Mouse (Mus musculus): ENCODE measurements around the gene Cdc42bpg. TPM values are rescaled to one million over a fixed set of nuclear protein-coding genes. Genes with fewer than 3 reads are reported as not detected.

Cdc42bpg gene
- total and polyA plus RNA-seq, 3 experiments = 2.6 to 4.5 TPM; not detected in 1

DNA sequence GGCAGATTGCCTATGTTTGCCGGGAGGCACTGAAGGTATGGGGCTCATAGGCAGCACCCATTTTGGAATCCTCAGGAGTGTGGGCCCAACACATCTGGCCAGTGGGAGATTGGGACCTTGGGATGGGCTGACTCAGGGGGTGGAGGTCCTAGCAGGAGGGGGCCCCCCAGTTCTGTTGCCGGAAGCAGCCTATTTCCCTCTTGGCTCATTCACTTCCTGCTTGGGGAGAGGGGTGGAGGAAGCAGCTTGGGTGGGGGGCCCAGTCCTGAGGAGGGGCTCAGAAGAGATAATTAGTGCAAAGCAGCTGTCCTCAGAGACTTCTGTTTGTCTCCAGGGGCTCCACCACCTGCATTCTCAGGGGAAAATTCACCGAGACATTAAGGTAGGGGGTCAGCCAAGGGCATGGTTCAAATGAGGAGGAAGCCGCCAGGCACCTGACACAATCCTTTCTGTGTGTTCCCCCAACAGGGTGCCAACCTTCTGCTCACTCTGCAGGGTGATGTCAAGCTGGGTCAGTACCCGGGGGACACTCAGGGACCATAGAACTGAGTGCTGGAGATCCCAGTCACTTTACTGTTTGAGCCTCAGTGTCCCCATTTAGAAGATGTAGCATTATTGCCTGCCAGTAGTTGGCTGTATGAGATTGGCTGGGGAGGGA is 36.1 kb downstream of the Cdc42bpg start:
- Histone ChIP-seq H3K27me3 (ENCODE audit: control insufficient read depth in 1 of 2, insufficient read depth in 2 of 2, low read length in 2 of 2) (no peaks in the 10 kb centered on the region), H3K9me3 (replicated peaks; ENCODE audit: insufficient read depth, low read length) (no peaks in the 10 kb centered on the region), H3K9ac (ENCODE audit: control insufficient read depth, low read depth, low read length, poor library complexity, severe bottlenecking) (no peak overlapping the region), H3K36me3 (ENCODE audit: control insufficient read depth in 1 of 2, insufficient read depth in 2 of 2, low read length in 2 of 2) (peaks cover 0 to 2% of the 10 kb centered on the region in 2 experiments; a peak in 2 of 4 replicates), H3K27ac (ENCODE audit: control insufficient read depth, low read depth, low read length) (no peak overlapping the region), H3K79me2 (ENCODE audit: control insufficient read depth, insufficient read depth, low read length, poor library complexity) (no peaks in the 10 kb centered on the region; the same call in 1 of the 2 replicates), H3K4me1 (ENCODE audit: control insufficient read depth in 1 of 2, insufficient read depth in 2 of 2, low read length in 2 of 2) (peaks cover 0 to 10% of the 10 kb centered on the region in 2 experiments; a peak in 2 of 4 replicates), H3K4me3 (ENCODE audit: control insufficient read depth in 1 of 2, insufficient read depth in 1 of 2, low read depth in 2 of 2, low read length in 2 of 2) (no peak overlapping the region)
- TF ChIP-seq CHD1 (IDR thresholded peaks at IDR 0.05; ENCODE audit: low read depth, low read length) (no peak), KAT2A (conservative IDR thresholded peaks at IDR 0.05; ENCODE audit: low read depth, low read length) (no peak), RAD21 (IDR thresholded peaks at IDR 0.05; ENCODE audit: low read depth, low read length) (no peak), SIN3A (IDR thresholded peaks at IDR 0.05; ENCODE audit: low read length) (no peak), ETS1 (IDR thresholded peaks at IDR 0.05; ENCODE audit: low read depth, low read length) (no peak), UBTF (IDR thresholded peaks at IDR 0.05; ENCODE audit: borderline replicate concordance, insufficient read depth, low read depth, low read length) (no peak)
- DNase-seq (ENCODE audit: low read depth, low spot score) = no peak

GRCm38 (mm10) chr19:6343066-6343925 is 37.0 kb downstream of the Cdc42bpg start:
- Histone ChIP-seq H3K36me3 (ENCODE audit: control insufficient read depth in 1 of 2, insufficient read depth in 2 of 2, low read length in 2 of 2) (peaks cover 0 to 2% of the 10 kb centered on the region in 2 experiments; a peak in 2 of 4 replicates), H3K4me1 (ENCODE audit: control insufficient read depth in 1 of 2, insufficient read depth in 2 of 2, low read length in 2 of 2) (peaks cover 0 to 10% of the 10 kb centered on the region in 2 experiments; a peak in 2 of 4 replicates), H3K27me3 (ENCODE audit: control insufficient read depth in 1 of 2, insufficient read depth in 2 of 2, low read length in 2 of 2) (no peaks in the 10 kb centered on the region), H3K9ac (ENCODE audit: control insufficient read depth, low read depth, low read length, poor library complexity, severe bottlenecking) (no peak overlapping the region), H3K4me3 (ENCODE audit: control insufficient read depth in 1 of 2, insufficient read depth in 1 of 2, low read depth in 2 of 2, low read length in 2 of 2) (no peak overlapping the region), H3K79me2 (ENCODE audit: control insufficient read depth, insufficient read depth, low read length, poor library complexity) (no peaks in the 10 kb centered on the region; the same call in 1 of the 2 replicates), H3K9me3 (replicated peaks; ENCODE audit: insufficient read depth, low read length) (no peaks in the 10 kb centered on the region), H3K27ac (ENCODE audit: control insufficient read depth, low read depth, low read length) (no peak overlapping the region)
- no peak for TF ChIP-seq RCOR1 (IDR thresholded peaks at IDR 0.05; ENCODE audit: low read depth, low read length)
- TF ChIP-seq EP300 (IDR thresholded peaks at IDR 0.05; ENCODE audit: low read depth in 1 of 2, low read length in 2 of 2) = no peak
- TF ChIP-seq TBP (IDR thresholded peaks at IDR 0.05; ENCODE audit: low read depth, low read length) = no peak
- DNase-seq (ENCODE audit: low read depth, low spot score) = no peak

- Histone ChIP-seq H3K4me1 (ENCODE audit: control insufficient read depth in 1 of 2, insufficient read depth in 2 of 2, low read length in 2 of 2) (peaks cover 0 to 10% of the 10 kb centered on the region in 2 experiments; a peak in 2 of 4 replicates), H3K9ac (ENCODE audit: control insufficient read depth, low read depth, low read length, poor library complexity, severe bottlenecking) (no peak overlapping the region), H3K27ac (ENCODE audit: control insufficient read depth, low read depth, low read length) (no peak overlapping the region), H3K79me2 (ENCODE audit: control insufficient read depth, insufficient read depth, low read length, poor library complexity) (no peaks in the 10 kb centered on the region; the same call in 1 of the 2 replicates), H3K4me3 (ENCODE audit: control insufficient read depth in 1 of 2, insufficient read depth in 1 of 2, low read depth in 2 of 2, low read length in 2 of 2) (no peak overlapping the region), H3K9me3 (replicated peaks; ENCODE audit: insufficient read depth, low read length) (no peaks in the 10 kb centered on the region), H3K27me3 (ENCODE audit: control insufficient read depth in 1 of 2, insufficient read depth in 2 of 2, low read length in 2 of 2) (no peaks in the 10 kb centered on the region), H3K36me3 (ENCODE audit: control insufficient read depth in 1 of 2, insufficient read depth in 2 of 2, low read length in 2 of 2) (peaks cover 0 to 2% of the 10 kb centered on the region in 2 experiments; a peak in 2 of 4 replicates)
- TF ChIP-seq JUND (IDR thresholded peaks at IDR 0.05; ENCODE audit: low read depth, low read length) (no peak), POLR2AphosphoS2 (IDR thresholded peaks at IDR 0.05; ENCODE audit: low read length) (no peak), CHD1 (IDR thresholded peaks at IDR 0.05; ENCODE audit: low read depth, low read length) (no peak), MAZ (IDR thresholded peaks at IDR 0.05; ENCODE audit: low read depth, low read length) (no peak)
- DNase-seq (ENCODE audit: low read depth, low spot score) = no peak
Measured at GRCm38 (mm10) chr19:6343996-6344395, 37.7 kb downstream of the Cdc42bpg start.

All from MEL (cell line).